Mouse (Mus musculus) hindbrain, embryonic 12.5 days (tissue): ENCODE measurements around the gene Gpatch3. TPM values are rescaled to one million over a fixed set of nuclear protein-coding genes. Genes with fewer than 3 reads are reported as not detected.

Experiments
- ATAC-seq: fragments of 200-750 bp; cut with Nextera tagmentation; 2 replicates; pipeline ENCODE4 v1.8.0; 2017; ENCODE audit warnings: moderate TSS enrichment; ENCODE audit not compliant: low FRiP score
- H3K27ac ChIP-seq: fragments of 300-500 bp; sonication (generic); 2 replicates; pipeline ENCODE4 v1.5.1; 2016; ENCODE audit warnings: mild to moderate bottlenecking
- H3K27me3 ChIP-seq: fragments of 300-500 bp; sonication (generic); 2 replicates; pipeline ENCODE4 v1.6.1; 2016; ENCODE audit warnings: mild to moderate bottlenecking
- H3K36me3 ChIP-seq: fragments of 300-500 bp; sonication (generic); 2 replicates; pipeline ENCODE4 v1.6.1; 2016; ENCODE audit warnings: mild to moderate bottlenecking
- H3K4me1 ChIP-seq: fragments of 300-500 bp; sonication (generic); 2 replicates; pipeline ENCODE4 v1.6.1; 2016
- H3K4me2 ChIP-seq: fragments of 300-500 bp; sonication (generic); replicated peaks from 2 replicates; pipeline ENCODE4 v1.6.1; 2016; ENCODE audit warnings: mild to moderate bottlenecking
- H3K4me3 ChIP-seq: fragments of 300-500 bp; sonication (generic); 2 replicates; pipeline ENCODE4 v1.5.1; 2016; ENCODE audit warnings: mild to moderate bottlenecking
- H3K9ac ChIP-seq: fragments of 300-500 bp; sonication (generic); 2 replicates; pipeline ENCODE4 v1.6.1; 2016; ENCODE audit warnings: mild to moderate bottlenecking, moderate library complexity
- H3K9me3 ChIP-seq: fragments of 300-500 bp; sonication (generic); replicated peaks from 2 replicates; pipeline ENCODE4 v1.6.1; 2016; ENCODE audit warnings: mild to moderate bottlenecking
- WGBS: fragments of 180-500 bp; shearing (Covaris S2); methylation state at CpG from one replicate; pipeline ENCODE4 v1.1.7; 2016; 5-methylcytosine and 5-hydroxymethylcytosine counted together
- polyA plus RNA-seq: library from polyadenylated mRNA; unstranded; fragments of >200 nt; fragmentation: Nextera tagmentation; extraction: Ambion mirVana; gene quantifications from 2 replicates; pipeline ENCODE4 v1.2.1, GENCODE M21; 2016

Gpatch3 gene
- polyA plus RNA-seq, 1 experiment from 2014 or later = 12.8 TPM

- Histone ChIP-seq H3K4me3 (no peak overlapping the region), H3K4me1 (peaks cover 17% of the 10 kb centered on the region), H3K27ac (no peak overlapping the region), H3K9me3 (no peaks in the 10 kb centered on the region), H3K4me2 (no peak overlapping the region), H3K36me3 (peaks cover 4% of the 10 kb centered on the region), H3K27me3 (peaks cover 65% of the 10 kb centered on the region), H3K9ac (no peak overlapping the region)
- no peak for ATAC-seq
- 49% methylated on average over 4 of the region's 4 CpGs for WGBS
These were observed 24.1 kb downstream of the Gpatch3 start for GRCm38 (mm10) chr4:133598616-133599015.

- Histone ChIP-seq H3K9ac (peak overlapping the region; percentile 57; the same call in 1 of the 2 replicates), H3K4me3 (peak overlapping the region; percentile 46), H3K36me3 (peaks cover 9% of the 10 kb centered on the region), H3K9me3 (no peaks in the 10 kb centered on the region), H3K27ac (no peak overlapping the region), H3K4me1 (peaks cover 17% of the 10 kb centered on the region), H3K27me3 (peaks cover 65% of the 10 kb centered on the region), H3K4me2 (peak overlapping the region; percentile 69)
- WGBS = 26% methylated on average over 7 of the region's 7 CpGs
- ATAC-seq = no peak
These were observed 24.6 kb downstream of the Gpatch3 start for GRCm38 (mm10) chr4:133599116-133599515.

GRCm38 (mm10) chr4:133599571-133600073 lies 25.1 kb downstream of the Gpatch3 start:
- Histone ChIP-seq H3K36me3 (peaks cover 11% of the 10 kb centered on the region), H3K27me3 (peaks cover 65% of the 10 kb centered on the region), H3K4me3 (peak overlapping the region; percentile 46), H3K27ac (no peak overlapping the region), H3K9ac (peak overlapping the region; percentile 57), H3K9me3 (no peaks in the 10 kb centered on the region), H3K4me2 (peak overlapping the region; percentile 69), H3K4me1 (peaks cover 17% of the 10 kb centered on the region)
- peak; percentile 90 for ATAC-seq
- WGBS = under 1% methylated on average over 48 of the region's 50 CpGs

- Histone ChIP-seq H3K27me3 (peaks cover 65% of the 10 kb centered on the region), H3K27ac (no peak overlapping the region), H3K36me3 (peaks cover 12% of the 10 kb centered on the region), H3K9ac (peak overlapping the region; percentile 57; the same call in 1 of the 2 replicates), H3K4me1 (peaks cover 17% of the 10 kb centered on the region), H3K4me3 (peak overlapping the region; percentile 46), H3K4me2 (peak overlapping the region; percentile 69), H3K9me3 (no peaks in the 10 kb centered on the region)
- WGBS = 18% methylated on average over 9 of the region's 9 CpGs
- no peak for ATAC-seq
These were observed 25.8 kb downstream of the Gpatch3 start for GRCm38 (mm10) chr4:133600306-133600705.

GRCm38 (mm10) chr4:133601721-133602218 lies 27.2 kb downstream of the Gpatch3 start, which contains the start of gene Sfn:
Gene Sfn (minus strand): TSS chr4:133602168.
- Histone ChIP-seq H3K4me2 (peak within 1 kb of the TSS; percentile 32), H3K9ac (no peak within 1 kb of the TSS), H3K4me3 (peak within 1 kb of the TSS; percentile 7; the same call in 1 of the 2 replicates), H3K9me3 (no peaks in the 10 kb centered on the region), H3K4me1 (peaks cover 17% of the 10 kb centered on the region), H3K27ac (no peak within 1 kb of the TSS), H3K27me3 (peaks cover 63% of the 10 kb centered on the region), H3K36me3 (peaks cover 27% of the 10 kb centered on the region)
- ATAC-seq = no peak
- 3% methylated on average over 16 of the region's 16 CpGs for WGBS

GRCm38 (mm10) chr4:133603056-133603455 lies 28.5 kb downstream of the Gpatch3 start:
- Histone ChIP-seq H3K27me3 (peaks cover 52% of the 10 kb centered on the region), H3K4me2 (no peak overlapping the region), H3K9ac (no peak overlapping the region), H3K4me3 (no peak overlapping the region), H3K4me1 (peaks cover 17% of the 10 kb centered on the region), H3K9me3 (no peaks in the 10 kb centered on the region), H3K36me3 (peaks cover 37% of the 10 kb centered on the region), H3K27ac (no peak overlapping the region)
- WGBS = 92% methylated on average over 5 of the region's 5 CpGs
- ATAC-seq = no peak

- no peak for ATAC-seq
- H3K4me1 ChIP-seq = peaks cover 16% of the 10 kb centered on the region
- H3K36me3 ChIP-seq = peaks cover 44% of the 10 kb centered on the region
- no peaks in the 10 kb centered on the region for H3K9me3 ChIP-seq
- H3K27me3 ChIP-seq = peaks cover 41% of the 10 kb centered on the region
- no peak overlapping the region for H3K4me3 ChIP-seq
- H3K4me2 ChIP-seq = no peak overlapping the region
- 90% methylated on average over 7 of the region's 7 CpGs for WGBS
- no peak overlapping the region for H3K27ac ChIP-seq
- H3K9ac ChIP-seq = no peak overlapping the region
These were observed 29.6 kb downstream of the Gpatch3 start for GRCm38 (mm10) chr4:133604175-133604574.

- Histone ChIP-seq H3K9me3 (no peaks in the 10 kb centered on the region), H3K27ac (no peak overlapping the region), H3K36me3 (peaks cover 44% of the 10 kb centered on the region), H3K4me2 (no peak overlapping the region), H3K9ac (no peak overlapping the region), H3K4me3 (no peak overlapping the region), H3K4me1 (peaks cover 10% of the 10 kb centered on the region), H3K27me3 (peaks cover 34% of the 10 kb centered on the region)
- 68% methylated on average over 6 of the region's 6 CpGs for WGBS
- no peak for ATAC-seq
These were observed 30.3 kb downstream of the Gpatch3 start for GRCm38 (mm10) chr4:133604856-133605255.

- Histone ChIP-seq H3K9ac (no peak overlapping the region), H3K4me2 (no peak overlapping the region), H3K4me1 (peaks cover 5% of the 10 kb centered on the region), H3K27ac (no peak overlapping the region), H3K27me3 (peaks cover 29% of the 10 kb centered on the region), H3K9me3 (no peaks in the 10 kb centered on the region), H3K36me3 (peaks cover 44% of the 10 kb centered on the region), H3K4me3 (no peak overlapping the region)
- ATAC-seq = no peak
- 53% methylated on average over 9 of the region's 9 CpGs for WGBS
These were observed 30.8 kb downstream of the Gpatch3 start for GRCm38 (mm10) chr4:133605330-133605729.

- H3K27ac ChIP-seq = no peak overlapping the region
- no peak overlapping the region for H3K9ac ChIP-seq
- 0 out of 2 replicates have a peak, but pooled peaks cover 5% of the 10 kb centered on the region for H3K9me3 ChIP-seq
- no peak overlapping the region for H3K4me3 ChIP-seq
- ATAC-seq = no peak
- WGBS = 79% methylated on average over 10 of the region's 10 CpGs
- H3K4me1 ChIP-seq = no peaks in the 10 kb centered on the region
- peaks cover 10% of the 10 kb centered on the region for H3K27me3 ChIP-seq
- H3K36me3 ChIP-seq = peaks cover 55% of the 10 kb centered on the region
- H3K4me2 ChIP-seq = no peak overlapping the region
These were observed 32.7 kb downstream of the Gpatch3 start for GRCm38 (mm10) chr4:133607284-133607683.

- Histone ChIP-seq H3K36me3 (peaks cover 65% of the 10 kb centered on the region), H3K27ac (no peak overlapping the region), H3K9me3 (0 out of 2 replicates have a peak, but pooled peaks cover 7% of the 10 kb centered on the region), H3K27me3 (no peaks in the 10 kb centered on the region), H3K4me3 (no peak overlapping the region), H3K9ac (no peak overlapping the region), H3K4me1 (no peaks in the 10 kb centered on the region), H3K4me2 (no peak overlapping the region)
- WGBS = 16% methylated on average over 6 of the region's 6 CpGs
- peak; percentile 46; the same call in 1 of the 2 replicates for ATAC-seq
These were observed 35.2 kb downstream of the Gpatch3 start for GRCm38 (mm10) chr4:133609719-133610118.

GRCm38 (mm10) chr4:133611815-133612214 lies 37.3 kb downstream of the Gpatch3 start:
- ATAC-seq = no peak
- H3K27ac ChIP-seq = no peak overlapping the region
- 0 out of 2 replicates have a peak, but pooled peaks cover 7% of the 10 kb centered on the region for H3K9me3 ChIP-seq
- WGBS = 95% methylated on average over 5 of the region's 5 CpGs
- peaks cover 53% of the 10 kb centered on the region for H3K36me3 ChIP-seq
- H3K4me2 ChIP-seq = no peak overlapping the region
- no peak overlapping the region for H3K4me3 ChIP-seq
- H3K27me3 ChIP-seq = no peaks in the 10 kb centered on the region
- no peaks in the 10 kb centered on the region for H3K4me1 ChIP-seq
- no peak overlapping the region for H3K9ac ChIP-seq

- no peaks in the 10 kb centered on the region for H3K4me1 ChIP-seq
- H3K9me3 ChIP-seq = 0 out of 2 replicates have a peak, but pooled peaks cover 7% of the 10 kb centered on the region
- no peak overlapping the region for H3K9ac ChIP-seq
- H3K27ac ChIP-seq = no peak overlapping the region
- H3K4me3 ChIP-seq = no peak overlapping the region
- no peaks in the 10 kb centered on the region for H3K27me3 ChIP-seq
- peaks cover 50% of the 10 kb centered on the region for H3K36me3 ChIP-seq
- no peak for ATAC-seq
- H3K4me2 ChIP-seq = no peak overlapping the region
- WGBS = 97% methylated on average over 7 of the region's 7 CpGs
These were observed 37.9 kb downstream of the Gpatch3 start for GRCm38 (mm10) chr4:133612416-133612815.
